22 mouse cellular contexts compared by ENCODE assay signal in the genomic region with DNA sequence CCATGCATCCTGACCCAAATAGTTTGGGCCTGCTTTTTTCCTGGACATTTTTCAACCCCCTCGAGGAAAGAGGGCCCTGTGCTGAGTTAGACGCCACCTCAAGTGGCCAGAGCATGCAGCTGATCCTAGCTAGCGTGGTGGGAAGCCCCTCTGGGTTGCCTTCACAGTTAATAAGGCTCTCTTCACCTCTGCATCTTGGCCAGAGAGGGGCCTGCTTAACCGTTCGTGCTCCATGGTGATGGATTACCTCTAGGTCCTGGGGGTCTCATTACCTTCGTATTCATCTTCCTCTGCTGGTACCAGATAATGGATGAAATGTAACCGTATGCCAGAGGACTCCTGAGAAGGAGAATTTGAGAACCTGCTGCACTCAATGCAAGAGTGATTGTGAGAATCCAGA.
"Had no signal": no experiment of that assay in that cellular context is flagged by ENCODE, and none has a peak within 500 bp of the region (broad histone marks: within the 10 kb centered on the region; RNA-seq: fewer than 3 reads in every experiment).

No protein-coding gene starts in this region.

- DNase-seq: kidney, adult 2 months; kidney, postnatal 10 days; kidney, postnatal 4 days; left cerebral cortex, postnatal 4 days; liver; lung, adult 18-20 months; lung, postnatal 10 days; lung, postnatal 36 days; retina, postnatal 1 day; right cerebral cortex, postnatal 25 days; spleen, adult 18-20 months; thymus, postnatal 25 days had no signal

- H3K4me2 ChIP-seq: liver, embryonic 12.5 days; liver, embryonic 15.5 days; lung, embryonic 15.5 days; midbrain, embryonic 13.5 days; stomach, embryonic 15.5 days had no signal

- H3K27ac ChIP-seq: liver, embryonic 12.5 days; liver, embryonic 15.5 days; lung, embryonic 15.5 days; midbrain, embryonic 10.5 days; midbrain, embryonic 13.5 days; stomach, embryonic 15.5 days had no signal

- H3K4me3 ChIP-seq: liver, embryonic 12.5 days; liver, embryonic 15.5 days; lung, embryonic 15.5 days; megakaryocyte, embryonic 14.5 days; midbrain, embryonic 10.5 days; midbrain, embryonic 13.5 days; myocyte; stomach, embryonic 15.5 days had no signal

- H3K36me3 ChIP-seq: liver, embryonic 12.5 days; liver, embryonic 15.5 days had no signal

- H3K27me3 ChIP-seq: liver, embryonic 12.5 days; liver, embryonic 15.5 days; lung, embryonic 15.5 days; midbrain, embryonic 13.5 days; stomach, embryonic 15.5 days had no signal

- H3K9me3 ChIP-seq: liver, embryonic 12.5 days; liver, embryonic 15.5 days; lung, embryonic 15.5 days; megakaryocyte, embryonic 14.5 days; midbrain, embryonic 10.5 days; midbrain, embryonic 13.5 days; stomach, embryonic 15.5 days had no signal

- H3K4me1 ChIP-seq: liver, embryonic 12.5 days; liver, embryonic 15.5 days; lung, embryonic 15.5 days; megakaryocyte, embryonic 14.5 days; stomach, embryonic 15.5 days had no signal

- H3K9ac ChIP-seq: liver, embryonic 12.5 days; liver, embryonic 15.5 days; lung, embryonic 15.5 days; midbrain, embryonic 13.5 days; stomach, embryonic 15.5 days had no signal

- ATAC-seq: intestine, embryonic 16.5 days; liver, embryonic 12.5 days; midbrain, embryonic 13.5 days; midbrain, embryonic 16.5 days had no signal
